Mouse (Mus musculus) heart, adult 8-10 months (tissue): ENCODE results near the gene Lins1. TPM values are rescaled to one million over a fixed set of nuclear protein-coding genes. Genes with fewer than 3 reads are reported as not detected.

ENCODE experiments used
- DNase-seq: peaks from one replicate; pipeline ENCODE4 v3.0.0; 2022; ENCODE audit warnings: low spot score
- total RNA-seq, 4 experiments: library from RNA; stranded (reverse); gene quantifications; 2 replicates each; pipeline ENCODE4 v1.2.4; 2022

Gene Lins1
- total RNA-seq = 1 to 10 TPM; 3.0 to 4.1 (median 3.5) TPM

GRCm38 (mm10) chr7:66689620-66690360 lies at the start of gene Lins1:
TSS of gene Lins1 (plus strand) at chr7:66689889.
- DNase-seq = peak; percentile 98

GRCm38 (mm10) chr7:66645736-66646135 lies 44.0 kb upstream of the Lins1 start:
- no peak for DNase-seq

- no peak for DNase-seq
These were observed 40.5 kb upstream of the Lins1 start for GRCm38 (mm10) chr7:66649181-66649580.

GRCm38 (mm10) chr7:66650883-66651282 lies 38.8 kb upstream of the Lins1 start:
- DNase-seq = no peak

- no peak for DNase-seq
These were observed 37.5 kb upstream of the Lins1 start for GRCm38 (mm10) chr7:66652216-66652615.

- no peak for DNase-seq
These were observed 36.1 kb upstream of the Lins1 start for GRCm38 (mm10) chr7:66653596-66653995.

GRCm38 (mm10) chr7:66655471-66655870 lies 34.2 kb upstream of the Lins1 start:
- DNase-seq = no peak

GRCm38 (mm10) chr7:66660291-66660690 lies 29.4 kb upstream of the Lins1 start:
- DNase-seq = no peak

GRCm38 (mm10) chr7:66660972-66661371 lies 28.7 kb upstream of the Lins1 start:
- no peak for DNase-seq

- DNase-seq = peak; percentile 80
These were observed 28.1 kb upstream of the Lins1 start for GRCm38 (mm10) chr7:66661572-66661971.

GRCm38 (mm10) chr7:66663548-66663947 lies 26.1 kb upstream of the Lins1 start:
- DNase-seq = no peak

GRCm38 (mm10) chr7:66667064-66667463 lies 22.6 kb upstream of the Lins1 start:
- no peak for DNase-seq

GRCm38 (mm10) chr7:66675800-66676199 lies 13.9 kb upstream of the Lins1 start:
- DNase-seq = no peak

- DNase-seq = no peak
These were observed 7.4 kb upstream of the Lins1 start for GRCm38 (mm10) chr7:66682119-66682863.

GRCm38 (mm10) chr7:66688721-66689120 lies 968 bp upstream of the Lins1 start:
- DNase-seq = no peak

- DNase-seq = no peak
These were observed 432 bp upstream of the Lins1 start, which contains the start of gene Asb7 for GRCm38 (mm10) chr7:66689294-66689619. TSS of gene Asb7 (minus strand) at chr7:66689596.

- DNase-seq = no peak
These were observed 4.8 kb downstream of the Lins1 start for GRCm38 (mm10) chr7:66694467-66694866.

- no peak for DNase-seq
These were observed 13.0 kb downstream of the Lins1 start for GRCm38 (mm10) chr7:66702721-66703120.

GRCm38 (mm10) chr7:66704631-66705030 lies 14.9 kb downstream of the Lins1 start:
- no peak for DNase-seq

- peak; percentile 9 for DNase-seq
These were observed 21.5 kb downstream of the Lins1 start for GRCm38 (mm10) chr7:66711166-66711565.

GRCm38 (mm10) chr7:66724514-66724913 lies 34.8 kb downstream of the Lins1 start:
- DNase-seq = no peak

GRCm38 (mm10) chr7:66724954-66725353 lies 35.3 kb downstream of the Lins1 start:
- no peak for DNase-seq

- no peak for DNase-seq
These were observed 38.4 kb downstream of the Lins1 start for GRCm38 (mm10) chr7:66728072-66728471.
